Mouse (Mus musculus): Measurements from ENCODE around the gene Eya4. TPM values are rescaled to one million over a fixed set of nuclear protein-coding genes. Genes with fewer than 3 reads are reported as not detected.

Eya4 gene
- polyA plus RNA-seq, 2 experiments from 2014 or later: 0.56 TPM; not detected in 1

- ATAC-seq: no peak
These were observed 119.7 kb downstream of the Eya4 start for GRCm38 (mm10) chr10:23230863-23231262.

GRCm38 (mm10) chr10:23223336-23223735 lies 127.2 kb downstream of the Eya4 start:
- no peak for ATAC-seq

- no peak for ATAC-seq
These were observed 130.2 kb downstream of the Eya4 start for GRCm38 (mm10) chr10:23220432-23220831.

- no peak for ATAC-seq
These were observed 133.8 kb downstream of the Eya4 start for GRCm38 (mm10) chr10:23216815-23217214.

GRCm38 (mm10) chr10:23211381-23211780 lies 139.2 kb downstream of the Eya4 start:
- ATAC-seq: no peak

- ATAC-seq: no peak
These were observed 146.7 kb downstream of the Eya4 start for GRCm38 (mm10) chr10:23203885-23204284.

- no peak for ATAC-seq
These were observed 147.3 kb downstream of the Eya4 start for GRCm38 (mm10) chr10:23203144-23203838.

GRCm38 (mm10) chr10:23202591-23202990 lies 148.0 kb downstream of the Eya4 start:
- ATAC-seq: no peak

- ATAC-seq: no peak
These were observed 152.3 kb downstream of the Eya4 start for GRCm38 (mm10) chr10:23198251-23198650.

GRCm38 (mm10) chr10:23196336-23196735 lies 154.2 kb downstream of the Eya4 start:
- no peak for ATAC-seq

- no peak for ATAC-seq
These were observed 155.2 kb downstream of the Eya4 start for GRCm38 (mm10) chr10:23195337-23195736.

GRCm38 (mm10) chr10:23189836-23190235 lies 160.8 kb downstream of the Eya4 start:
- no peak for ATAC-seq

- no peak for ATAC-seq
These were observed 165.2 kb downstream of the Eya4 start for GRCm38 (mm10) chr10:23185391-23185790.

GRCm38 (mm10) chr10:23181572-23182493 lies 168.8 kb downstream of the Eya4 start:
- ATAC-seq: no peak

GRCm38 (mm10) chr10:23179285-23179684 lies 171.3 kb downstream of the Eya4 start:
- ATAC-seq: no peak

GRCm38 (mm10) chr10:23177347-23178046 lies 173.1 kb downstream of the Eya4 start:
- no peak for ATAC-seq

- ATAC-seq: no peak
These were observed 173.8 kb downstream of the Eya4 start for GRCm38 (mm10) chr10:23176666-23177346.

GRCm38 (mm10) chr10:23171541-23171940 lies 179.0 kb downstream of the Eya4 start:
- ATAC-seq: no peak

GRCm38 (mm10) chr10:23165089-23165642 lies 185.4 kb downstream of the Eya4 start:
- no peak for ATAC-seq

GRCm38 (mm10) chr10:23159844-23160243 lies 190.7 kb downstream of the Eya4 start:
- ATAC-seq: no peak

GRCm38 (mm10) chr10:23159138-23159537 lies 191.4 kb downstream of the Eya4 start:
- no peak for ATAC-seq

Measured in activated CD4-positive, CD25-positive, alpha-beta regulatory T cell, adult 4 months (primary cell).